Mouse (Mus musculus) mouse embryonic stem cell (cell line): ENCODE measurements around the gene Ndufa4.
"Not testable (repeated sequence)": the region's sequence is repeated elsewhere in the genome, so short reads cannot be mapped to it uniquely, and the experiment has no call there.

ENCODE experiments used
- in situ Hi-C, 2 experiments: fragments of 300-500 bp; cut with MboI; formaldehyde crosslinking; loops; 1 replicate in 1 of 2; 3 replicates in 1 of 2; pipeline ENCODE4 v1.14.3; 2019 to 2020; ENCODE audit warnings: low sequenced_read_pairs in 2 of 2, low pct_unique_long_range_greater_than_20kb in 1 of 2, mixed read lengths in 1 of 2; ENCODE audit not compliant: unreplicated experiment in 1 of 2

Gene Ndufa4

GRCm38 (mm10) chr6:11907269-11908032 lies at the start of gene Ndufa4, which contains the start of gene Phf14:
Ndufa4 (minus strand) TSS chr6:11907497.
Phf14 (plus strand) TSS chr6:11907809.
- in situ Hi-C loops: loop anchor here in 1 of 2 experiments (25.0 kb wide), 1 partner anchor 355 kb away; no protein-coding TSS in a partner anchor

- in situ Hi-C loops: no loop called here
Observed at GRCm38 (mm10) chr6:11948100-11948499, 40.8 kb upstream of the Ndufa4 start.

- in situ Hi-C loops: no loop called here
Observed at GRCm38 (mm10) chr6:11942089-11942488, 34.8 kb upstream of the Ndufa4 start.

- in situ Hi-C loops: no loop called here
Observed at GRCm38 (mm10) chr6:11940895-11941294, 33.6 kb upstream of the Ndufa4 start.

GRCm38 (mm10) chr6:11933403-11933802 lies 26.1 kb upstream of the Ndufa4 start:
- in situ Hi-C loops: no loop called here

- in situ Hi-C loops: no loop called here
Observed at GRCm38 (mm10) chr6:11927485-11927884, 20.2 kb upstream of the Ndufa4 start.

GRCm38 (mm10) chr6:11926082-11926595 lies 18.8 kb upstream of the Ndufa4 start:
- in situ Hi-C loops: no loop called here

- in situ Hi-C loops: no loop called here
Observed at GRCm38 (mm10) chr6:11925496-11926041, 18.3 kb upstream of the Ndufa4 start.

GRCm38 (mm10) chr6:11908170-11908569 lies 873 bp upstream of the Ndufa4 start:
- in situ Hi-C loops: loop anchor here in 1 of 2 experiments (25.0 kb wide), 1 partner anchor 354 kb away; no protein-coding TSS in a partner anchor

- in situ Hi-C loops: loop anchor here in 1 of 2 experiments (25.0 kb wide), 1 partner anchor 355 kb away; no protein-coding TSS in a partner anchor
Observed at GRCm38 (mm10) chr6:11906890-11907268, 418 bp downstream of the Ndufa4 start.

- in situ Hi-C loops: loop anchor here in 1 of 2 experiments (25.0 kb wide), 1 partner anchor 361 kb away; no protein-coding TSS in a partner anchor
Observed at GRCm38 (mm10) chr6:11900809-11901310, 6.4 kb downstream of the Ndufa4 start.

- in situ Hi-C loops: not testable (repeated sequence)
Observed at GRCm38 (mm10) chr6:11875364-11875763, 31.9 kb downstream of the Ndufa4 start.
